Mouse (Mus musculus): Measurements from ENCODE around the gene C1qtnf2.

Gene C1qtnf2

DNA sequence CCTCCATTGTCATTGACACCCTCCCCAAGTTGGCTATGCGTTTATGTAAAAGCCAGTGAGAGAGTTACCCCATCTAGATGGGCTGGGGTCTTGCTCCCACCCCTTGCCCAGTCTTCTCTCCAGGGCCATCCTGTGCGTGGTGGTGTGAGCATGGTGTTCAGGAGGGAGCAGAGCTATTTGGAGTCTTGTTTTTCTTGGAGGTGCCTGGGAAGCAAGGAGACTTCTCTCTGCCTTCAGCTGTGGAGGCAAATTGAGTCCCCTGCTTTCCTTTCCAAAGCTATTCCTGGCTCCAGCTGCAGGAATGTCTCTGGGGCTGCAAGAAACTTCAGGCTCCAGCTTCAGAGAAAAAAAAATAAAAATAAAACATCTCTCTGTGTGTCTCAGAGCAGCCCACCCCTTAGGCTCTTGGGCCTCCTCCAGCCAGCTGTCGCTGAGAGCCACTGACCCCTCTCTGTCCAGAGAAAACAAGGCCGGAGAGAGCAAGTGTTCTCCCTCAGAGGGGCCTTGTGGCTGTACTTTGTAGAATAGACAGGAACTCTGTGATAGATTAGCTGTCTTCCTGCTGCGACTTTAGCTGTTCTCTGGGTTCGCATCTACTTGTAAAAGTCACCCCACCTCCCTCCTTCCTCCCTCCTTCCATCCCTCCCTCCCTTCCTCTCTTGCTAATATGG lies 9.2 kb downstream of the C1qtnf2 start:
- DNase-seq (ENCODE audit: low spot score), result no peak

GRCm38 (mm10) chr11:43484057-43484456 lies 10.0 kb downstream of the C1qtnf2 start:
- no peak for DNase-seq (ENCODE audit: low spot score)

- DNase-seq (ENCODE audit: low spot score), result no peak
Measured at GRCm38 (mm10) chr11:43484652-43485051, 10.6 kb downstream of the C1qtnf2 start.

- no peak for DNase-seq (ENCODE audit: low spot score)
Measured at GRCm38 (mm10) chr11:43485855-43486254, 11.8 kb downstream of the C1qtnf2 start.

DNA sequence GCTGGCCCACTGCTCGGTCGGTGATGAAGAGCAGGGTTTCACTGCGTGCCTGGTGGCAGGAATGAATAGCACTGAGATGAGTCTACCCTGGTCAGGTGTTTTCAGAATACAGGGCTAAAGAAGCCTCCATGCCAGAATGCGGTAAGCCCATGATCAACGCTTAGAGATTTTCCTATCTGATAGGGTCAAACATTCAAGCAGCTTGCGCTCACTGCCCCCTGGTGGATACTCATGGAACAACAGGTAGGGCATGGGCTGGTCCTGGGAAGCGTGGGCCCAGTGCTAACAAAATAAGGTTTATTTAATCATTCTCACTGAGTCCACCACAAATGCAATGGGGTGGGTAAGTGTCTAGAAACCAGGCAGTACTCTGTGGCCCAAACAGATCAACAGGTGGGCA lies 18.6 kb downstream of the C1qtnf2 start:
- DNase-seq (ENCODE audit: low spot score), result peak; percentile 78

DNA sequence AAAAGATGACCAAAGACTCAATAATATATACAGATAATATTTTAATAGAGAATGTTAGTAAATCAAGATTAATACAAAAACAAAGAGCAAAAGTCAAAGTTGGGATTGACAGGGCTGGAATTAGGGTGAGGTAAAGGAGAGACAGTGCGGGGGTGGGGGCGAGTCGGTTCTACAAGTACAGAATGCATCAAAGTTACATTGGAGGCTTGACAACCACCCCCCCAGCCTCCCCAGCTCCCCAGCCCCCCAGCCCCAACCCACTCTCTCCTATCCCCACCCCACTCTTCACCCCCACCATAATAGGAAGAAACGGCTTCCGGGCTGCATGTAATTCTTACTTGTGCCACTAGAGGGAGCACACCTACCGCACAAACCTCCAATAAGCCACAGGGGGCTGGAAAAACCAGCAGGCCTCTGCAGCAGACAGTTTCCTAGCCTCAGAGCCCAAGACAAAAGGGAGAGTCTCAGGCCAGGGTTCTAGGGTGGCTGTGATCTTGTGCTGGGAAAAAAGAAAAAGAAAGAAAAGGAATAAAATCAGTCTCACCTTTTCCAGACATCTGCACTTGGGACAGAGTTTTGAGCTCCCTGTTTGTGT lies 19.8 kb downstream of the C1qtnf2 start:
- peak; percentile 64 for DNase-seq (ENCODE audit: low spot score)

DNA sequence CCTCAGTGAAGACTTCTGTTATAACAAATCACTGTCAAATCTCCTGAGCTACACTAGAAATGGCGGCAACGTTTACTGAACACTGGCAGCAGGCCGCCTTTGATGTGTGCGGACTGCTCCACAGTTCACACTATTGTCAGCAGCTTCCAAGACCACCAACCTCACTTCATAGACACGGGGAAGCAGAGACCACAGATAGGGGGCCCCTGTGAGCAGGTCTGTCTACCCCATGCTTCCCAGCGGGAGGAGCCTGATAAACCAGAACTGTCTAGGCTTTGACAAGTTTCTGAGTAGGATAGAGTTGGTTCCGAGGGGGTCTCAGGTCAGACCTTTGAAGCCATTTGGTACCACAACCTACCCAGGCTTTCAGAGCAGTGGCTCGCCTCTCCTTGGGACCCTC lies 21.0 kb downstream of the C1qtnf2 start:
- no peak for DNase-seq (ENCODE audit: low spot score)

DNA sequence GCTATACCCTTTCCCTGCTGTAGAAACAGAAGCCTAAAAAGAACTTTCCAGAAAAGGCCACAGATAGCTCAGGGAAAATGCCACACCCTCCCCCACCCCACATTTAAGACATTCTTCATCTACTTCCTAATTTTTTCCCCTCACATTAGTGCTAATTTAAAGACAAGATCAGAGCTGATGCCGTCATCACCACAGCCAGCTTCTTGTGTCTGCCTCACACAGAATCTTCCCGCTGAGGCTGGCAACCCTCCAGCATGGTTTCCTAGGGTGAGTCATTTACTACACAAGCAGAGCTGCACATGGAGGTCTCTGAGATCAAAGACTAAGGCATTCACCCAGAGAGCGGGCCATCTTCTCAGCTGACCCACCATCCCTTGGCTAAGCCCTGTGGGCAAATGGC lies 21.5 kb downstream of the C1qtnf2 start:
- DNase-seq (ENCODE audit: low spot score), result peak; percentile 30

DNA sequence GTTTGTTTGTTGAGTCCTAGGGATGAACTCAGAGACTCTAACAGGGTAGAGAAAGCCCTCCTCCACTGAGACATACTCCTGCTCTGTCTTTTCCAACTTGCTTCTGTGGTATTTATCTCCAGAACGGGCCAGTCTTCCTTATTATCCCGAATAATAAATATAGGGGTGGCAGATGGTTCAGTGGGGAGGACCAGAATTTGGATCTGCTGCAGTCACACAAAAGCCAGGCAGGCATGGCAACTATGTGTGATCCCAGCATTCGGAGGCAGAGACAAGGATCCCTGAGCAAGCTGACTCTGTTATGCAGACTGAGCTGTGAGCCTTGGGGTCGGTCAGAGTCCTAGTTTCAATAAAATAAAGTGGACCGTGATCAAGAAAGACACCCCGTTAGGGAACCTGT lies 27.2 kb downstream of the C1qtnf2 start:
- no peak for DNase-seq (ENCODE audit: low spot score)

- DNase-seq (ENCODE audit: low spot score), result no peak
Measured at GRCm38 (mm10) chr11:43505188-43505587, 31.1 kb downstream of the C1qtnf2 start.

DNA sequence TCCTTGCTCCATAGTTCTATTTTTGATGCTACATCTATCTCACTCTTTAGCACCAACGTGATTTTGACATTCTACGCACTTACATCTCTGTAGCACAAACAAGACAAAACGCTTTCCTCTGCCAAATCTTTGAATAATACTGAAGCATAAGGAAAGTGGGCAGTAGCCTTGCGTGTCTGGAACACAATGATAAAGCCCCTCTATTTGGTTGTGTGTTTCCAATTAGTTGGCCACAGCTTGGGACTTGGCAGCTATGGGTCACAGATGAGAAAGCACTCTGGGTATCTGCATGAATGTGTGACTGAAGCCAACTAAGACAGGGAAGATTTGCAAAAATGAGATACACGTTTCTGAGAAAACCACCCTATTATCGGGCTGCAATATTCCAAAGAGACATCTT lies 33.9 kb downstream of the C1qtnf2 start:
- DNase-seq (ENCODE audit: low spot score), result no peak

- DNase-seq (ENCODE audit: low spot score), result no peak
Measured at GRCm38 (mm10) chr11:43509878-43510277, 35.8 kb downstream of the C1qtnf2 start.

- DNase-seq (ENCODE audit: low spot score), result no peak
Measured at GRCm38 (mm10) chr11:43512661-43513190, 38.6 kb downstream of the C1qtnf2 start.

DNA sequence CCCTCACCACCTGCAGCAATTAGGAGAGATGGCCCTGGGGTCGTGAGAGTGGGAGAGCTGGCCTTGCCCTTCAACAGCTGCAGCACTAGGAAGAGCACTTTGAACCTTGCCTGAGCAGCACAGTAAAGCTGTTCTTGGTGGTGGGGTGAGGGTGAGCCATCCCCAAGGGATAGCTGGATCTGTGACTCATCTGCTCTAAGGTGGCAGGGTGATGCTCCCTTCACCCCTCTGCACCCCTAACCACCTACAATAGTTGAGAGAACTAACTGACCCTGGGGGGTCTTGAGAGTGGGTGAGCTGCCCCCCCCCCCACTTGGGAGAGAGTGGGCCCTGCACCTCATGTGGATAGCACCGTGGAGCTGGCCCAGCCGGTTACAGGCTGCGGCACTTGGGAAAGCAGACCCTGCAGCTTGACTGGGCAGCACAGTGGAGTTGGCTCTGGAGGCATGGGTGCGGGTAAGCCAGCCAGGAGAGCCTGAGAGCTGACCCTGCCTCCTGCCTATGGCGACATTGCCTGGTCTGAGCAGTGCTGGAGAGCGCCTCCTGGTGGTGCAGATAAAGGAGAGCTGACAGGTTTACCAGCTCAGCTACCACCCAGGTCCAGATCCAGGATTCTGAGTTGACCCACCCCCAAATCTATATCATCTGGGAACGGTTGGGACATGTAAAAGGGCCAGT lies 42.4 kb downstream of the C1qtnf2 start:
- DNase-seq (ENCODE audit: low spot score), result no peak

DNA sequence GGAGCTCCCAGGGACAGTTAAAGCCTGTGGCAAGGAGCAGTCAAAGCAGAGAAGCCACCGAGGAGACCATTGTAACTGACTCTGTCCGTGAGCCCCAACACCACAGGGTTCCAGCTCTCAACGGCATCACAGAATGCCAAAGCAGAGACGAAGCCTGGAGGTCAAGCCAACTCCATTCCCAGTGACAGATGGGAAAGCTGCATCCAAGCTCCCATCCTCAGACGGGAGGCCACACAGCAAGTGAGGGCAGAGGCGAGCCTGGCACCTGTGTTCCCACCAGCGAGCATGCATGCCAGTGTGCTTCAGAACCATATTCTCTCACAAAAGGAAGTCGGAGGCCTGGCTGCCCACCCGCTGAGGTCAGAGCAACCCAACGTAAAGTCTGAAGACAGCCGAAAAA lies 43.6 kb downstream of the C1qtnf2 start:
- no peak for DNase-seq (ENCODE audit: low spot score)

GRCm38 (mm10) chr11:43518086-43518485 lies 44.0 kb downstream of the C1qtnf2 start:
- DNase-seq (ENCODE audit: low spot score), result no peak

GRCm38 (mm10) chr11:43518821-43519220 lies 44.7 kb downstream of the C1qtnf2 start:
- no peak for DNase-seq (ENCODE audit: low spot score)

- no peak for DNase-seq (ENCODE audit: low spot score)
Measured at GRCm38 (mm10) chr11:43520521-43520920, 46.4 kb downstream of the C1qtnf2 start.

- DNase-seq (ENCODE audit: low spot score), result no peak
Measured at GRCm38 (mm10) chr11:43528078-43528682, 54.1 kb downstream of the C1qtnf2 start.

DNA sequence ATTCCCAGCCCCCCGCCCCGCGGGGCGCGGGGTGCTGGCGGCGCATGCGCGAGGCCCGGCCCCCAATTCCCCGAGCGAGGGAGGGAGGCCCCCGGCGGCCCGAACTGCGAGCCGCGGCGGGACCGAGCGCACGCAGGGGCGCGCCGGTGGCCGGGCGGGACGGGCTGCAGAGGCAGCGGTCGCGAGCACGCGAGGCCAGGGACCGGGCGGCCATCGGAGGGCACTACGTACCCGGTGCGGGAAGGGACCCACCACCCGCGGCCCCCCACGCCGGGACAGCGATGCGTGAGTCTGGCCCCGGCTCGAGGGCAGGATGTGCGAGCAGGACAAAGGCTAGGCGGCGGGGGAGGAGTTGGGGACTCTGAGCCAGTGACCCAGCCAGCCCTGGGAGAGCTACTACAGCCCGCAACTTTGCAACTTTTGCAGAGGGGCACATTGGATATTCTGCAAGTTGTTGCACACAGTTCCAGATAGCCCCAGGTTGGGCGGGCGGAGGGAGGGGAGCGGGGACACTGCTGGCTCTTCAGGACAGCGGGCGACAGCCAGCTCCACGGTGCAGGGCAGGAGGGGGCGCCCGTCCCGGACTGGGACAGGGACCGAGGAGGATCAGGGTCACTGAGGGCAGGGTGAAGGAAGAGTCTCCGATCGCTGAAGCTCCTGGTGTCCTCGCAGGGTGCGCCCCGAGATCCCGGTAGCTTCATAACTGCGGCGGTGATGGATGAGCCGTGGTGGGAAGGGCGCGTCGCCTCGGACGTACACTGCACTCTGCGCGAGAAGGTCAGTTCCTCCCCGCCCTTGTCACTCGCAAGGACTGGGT lies 54.8 kb downstream of the C1qtnf2 start, which contains the start of gene Ccnjl:
Ccnjl (plus strand) TSS at position 102 of the 817 bp plus-strand sequence.
- DNase-seq (ENCODE audit: low spot score), result no peak

DNA sequence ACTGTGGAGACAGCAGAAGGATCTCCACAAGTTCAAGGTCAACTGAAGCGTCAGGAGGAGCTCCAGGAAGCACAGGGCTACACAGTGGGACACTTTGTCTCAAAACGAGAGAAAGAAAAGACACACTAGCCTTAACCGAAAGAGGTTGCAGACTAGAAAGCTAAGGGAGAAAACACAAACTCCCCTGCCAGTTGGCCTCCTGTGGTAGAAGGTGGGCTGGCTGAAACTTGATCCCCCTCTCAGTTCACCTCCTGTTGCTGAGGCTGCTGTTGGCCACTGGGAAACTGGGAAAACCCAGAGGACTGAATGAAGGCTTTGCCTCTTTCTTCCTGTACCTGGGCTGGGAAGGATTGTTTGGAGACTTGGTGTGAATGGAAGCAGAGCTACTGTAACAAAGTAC lies 56.0 kb downstream of the C1qtnf2 start:
- DNase-seq (ENCODE audit: low spot score), result no peak

GRCm38 (mm10) chr11:43531619-43532018 lies 57.5 kb downstream of the C1qtnf2 start:
- DNase-seq (ENCODE audit: low spot score), result no peak

All from adipocyte (in vitro differentiated cells).